Mouse (Mus musculus) stomach, postnatal 0 days (tissue): ENCODE data around the gene Mllt6. TPM values are rescaled to one million over a fixed set of nuclear protein-coding genes. Genes with fewer than 3 reads are reported as not detected.

Experiments
- ATAC-seq: fragments of 200-750 bp; cut with Nextera tagmentation; 2 replicates; pipeline ENCODE4 v1.8.0; 2017; ENCODE audit not compliant: low FRiP score, low TSS enrichment
- DNase-seq: peaks from one replicate; pipeline ENCODE4 v3.0.0-alpha.2; 2016; ENCODE audit warnings: low spot score
- H3K27ac ChIP-seq: fragments of 300-500 bp; sonication (generic); replicated peaks from 2 replicates; pipeline ENCODE4 v1.5.1; 2014; ENCODE audit warnings: mild to moderate bottlenecking, control low read depth
- H3K27me3 ChIP-seq: fragments of 300-500 bp; sonication (generic); 2 replicates; pipeline ENCODE4 v1.6.1; 2014; ENCODE audit warnings: low read length; ENCODE audit not compliant: control insufficient read depth, insufficient read depth
- H3K36me3 ChIP-seq: fragments of 300-500 bp; sonication (generic); 2 replicates; pipeline ENCODE4 v1.6.1; 2014; ENCODE audit warnings: low read length, mixed read lengths; ENCODE audit not compliant: control insufficient read depth, insufficient read depth
- H3K4me1 ChIP-seq: fragments of 300-500 bp; sonication (generic); replicated peaks from 2 replicates; pipeline ENCODE4 v1.6.1; 2014; ENCODE audit warnings: antibody characterized with exemption; ENCODE audit not compliant: control insufficient read depth, insufficient read depth
- H3K4me2 ChIP-seq: fragments of 300-500 bp; sonication (generic); replicated peaks from 2 replicates; pipeline ENCODE4 v1.6.1; 2014; ENCODE audit warnings: low read depth, mild to moderate bottlenecking, control low read depth, moderate library complexity
- H3K4me3 ChIP-seq: fragments of 300-500 bp; sonication (generic); 2 replicates; pipeline ENCODE4 v1.5.1; 2014; ENCODE audit warnings: low read depth, low read length, control low read depth
- H3K9ac ChIP-seq: fragments of 300-500 bp; sonication (generic); 2 replicates; pipeline ENCODE4 v1.6.1; 2014; ENCODE audit warnings: mild to moderate bottlenecking, low read length, control low read depth, mixed read lengths
- H3K9me3 ChIP-seq: fragments of 300-500 bp; sonication (generic); 2 replicates; pipeline ENCODE4 v1.6.1; 2016; ENCODE audit warnings: low read length; ENCODE audit not compliant: control insufficient read depth
- CTCF ChIP-seq: IDR thresholded peaks from 2 replicates; pipeline ENCODE4 v1.5.1; 2016; ENCODE audit warnings: antibody characterized with exemption, low read depth, mild to moderate bottlenecking, moderate library complexity
- EP300 ChIP-seq: optimal IDR thresholded peaks from 2 replicates; pipeline ENCODE3; 2016; ENCODE audit warnings: antibody characterized with exemption
- WGBS: fragments of 180-500 bp; shearing (Covaris S2); extraction: QIAGEN DNeasy Blood & Tissue Kit; methylation state at CpG from one replicate; pipeline ENCODE4 v1.1.7; 2014; 5-methylcytosine and 5-hydroxymethylcytosine counted together
- polyA plus RNA-seq: library from polyadenylated mRNA; unstranded; fragments of >200 nt; fragmentation: Nextera tagmentation; extraction: Ambion mirVana; gene quantifications from 2 replicates; pipeline ENCODE4 v1.2.1, GENCODE M21; 2015

Gene Mllt6
- polyA plus RNA-seq, 1 experiment from 2014 or later, result 1.1 TPM

- DNase-seq (peak; percentile 95), ATAC-seq (peak; percentile 11; the same call in 1 of the 2 replicates)
- Histone ChIP-seq H3K36me3 (no peaks in the 10 kb centered on the region; the same call in 1 of the 2 replicates), H3K9ac (peak overlapping the region; percentile 91), H3K4me3 (peak overlapping the region; percentile 91), H3K4me1 (peaks cover 8% of the 10 kb centered on the region; the same call in 1 of the 2 replicates), H3K27me3 (no peaks in the 10 kb centered on the region), H3K27ac (peak overlapping the region; percentile 99), H3K4me2 (peak overlapping the region; percentile 93), H3K9me3 (no peaks in the 10 kb centered on the region)
- TF ChIP-seq CTCF (no peak), EP300 (no peak)
- 0% methylated on average over 6 of the region's 9 CpGs for WGBS
These were observed 36.4 kb downstream of the Mllt6 start for GRCm38 (mm10) chr11:97699626-97700002.

GRCm38 (mm10) chr11:97700003-97700745, 37.0 kb downstream of the Mllt6 start, which contains the start of gene Pcgf2:
Pcgf2 (minus strand) TSS chr11:97700497.
- Histone ChIP-seq H3K27ac (peak within 1 kb of the TSS; percentile 99), H3K4me3 (peak within 1 kb of the TSS; percentile 91), H3K9ac (peak within 1 kb of the TSS; percentile 91), H3K4me1 (peaks cover 8% of the 10 kb centered on the region; the same call in 1 of the 2 replicates), H3K36me3 (no peaks in the 10 kb centered on the region; the same call in none of the 2 replicates), H3K9me3 (no peaks in the 10 kb centered on the region), H3K4me2 (peak within 1 kb of the TSS; percentile 93), H3K27me3 (no peaks in the 10 kb centered on the region)
- peak; percentile 18; the same call in 1 of the 2 replicates for ATAC-seq
- under 1% methylated on average over 76 of the region's 85 CpGs for WGBS
- peak; percentile 84 for DNase-seq
- TF ChIP-seq EP300 (no peak), CTCF (no peak)

- H3K9ac ChIP-seq, result peak overlapping the region; percentile 91
- H3K4me2 ChIP-seq, result peak overlapping the region; percentile 93
- WGBS, result 16% methylated on average over 30 of the region's 30 CpGs
- H3K4me3 ChIP-seq, result peak overlapping the region; percentile 91
- H3K27me3 ChIP-seq, result no peaks in the 10 kb centered on the region
- DNase-seq, result peak; percentile 56
- H3K4me1 ChIP-seq, result peaks cover 3% of the 10 kb centered on the region; the same call in 1 of the 2 replicates
- no peaks in the 10 kb centered on the region; the same call in none of the 2 replicates for H3K36me3 ChIP-seq
- no peak for ATAC-seq
- TF ChIP-seq CTCF (no peak), EP300 (no peak)
- H3K27ac ChIP-seq, result peak overlapping the region; percentile 99
- no peaks in the 10 kb centered on the region for H3K9me3 ChIP-seq
These were observed 37.7 kb downstream of the Mllt6 start for GRCm38 (mm10) chr11:97700746-97701580.

GRCm38 (mm10) chr11:97701581-97702392, 38.6 kb downstream of the Mllt6 start:
- no peak overlapping the region for H3K9ac ChIP-seq
- H3K9me3 ChIP-seq, result no peaks in the 10 kb centered on the region
- no peaks in the 10 kb centered on the region for H3K27me3 ChIP-seq
- no peaks in the 10 kb centered on the region; the same call in 1 of the 2 replicates for H3K4me1 ChIP-seq
- peaks cover under 1% of the 10 kb centered on the region for H3K36me3 ChIP-seq
- peak overlapping the region; percentile 85 for H3K4me3 ChIP-seq
- ATAC-seq (no peak), DNase-seq (no peak)
- 52% methylated on average over 15 of the region's 15 CpGs for WGBS
- no peak for TF ChIP-seq CTCF
- no peak for TF ChIP-seq EP300
- peak overlapping the region; percentile 36; the same call in 1 of the 2 replicates for H3K4me2 ChIP-seq
- H3K27ac ChIP-seq, result 0 out of 2 replicates have a peak overlapping the region, but pooled peaks have one; percentile 35

GRCm38 (mm10) chr11:97702393-97702745, 39.2 kb downstream of the Mllt6 start:
- Histone ChIP-seq H3K9ac (peak overlapping the region; percentile 72), H3K27ac (peak overlapping the region; percentile 90), H3K36me3 (peaks cover 3% of the 10 kb centered on the region), H3K4me1 (no peaks in the 10 kb centered on the region; the same call in 1 of the 2 replicates), H3K4me3 (peak overlapping the region; percentile 85), H3K9me3 (no peaks in the 10 kb centered on the region), H3K4me2 (peak overlapping the region; percentile 79), H3K27me3 (no peaks in the 10 kb centered on the region)
- ATAC-seq (peak; percentile 10), DNase-seq (peak; percentile 89)
- TF ChIP-seq EP300, result no peak
- TF ChIP-seq CTCF, result no peak
- WGBS, result under 1% methylated on average over 24 of the region's 24 CpGs
